Mouse (Mus musculus): ENCODE measurements at regions not wholly inside any gene's neighbourhood (a gene's known extent, or its start where the extent isn't known, plus 50 kb on each side); places are given as distances from the start of the nearest gene placed in this dataset.

DNA sequence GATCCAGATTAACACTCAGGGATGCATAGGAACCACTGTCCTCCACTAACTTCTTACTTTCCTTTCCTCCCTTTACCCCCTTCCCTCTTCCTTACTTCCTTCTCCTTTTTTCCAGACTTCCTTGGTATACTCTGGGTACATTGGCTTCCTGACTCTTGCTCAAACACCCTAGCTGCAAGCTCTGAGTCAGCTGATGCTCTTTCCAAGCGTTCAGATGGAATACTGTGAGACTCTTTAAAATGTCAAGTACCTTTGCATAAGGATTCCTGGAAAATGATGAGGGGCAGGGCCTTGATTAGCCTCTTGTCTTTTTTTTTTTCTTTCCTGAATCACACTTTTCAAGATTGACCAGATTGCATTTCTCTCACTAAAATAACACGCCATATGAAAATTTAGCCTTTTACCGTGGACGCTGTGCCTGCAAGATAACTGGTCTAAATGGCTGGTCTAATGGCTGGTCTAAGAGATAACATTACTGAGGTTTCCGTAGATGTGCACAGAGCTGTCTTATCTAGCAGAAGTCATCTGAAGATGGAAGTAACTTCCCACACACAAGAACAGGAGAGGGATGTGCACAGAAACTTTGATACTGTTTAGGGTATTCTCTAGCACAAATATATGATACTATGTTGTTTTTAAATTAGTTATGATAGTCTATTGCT lies 404.9 kb downstream of the Rprm start:
- WGBS: 87% methylated on average over 5 of the region's 5 CpGs
- no peak overlapping the region for H3K27ac ChIP-seq (replicated peaks; ENCODE audit: low read depth, low read length)
- no peak overlapping the region for H3K4me2 ChIP-seq (ENCODE audit: low read depth, low read length)
- no peak for DNase-seq (ENCODE audit: low spot score)
- H3K36me3 ChIP-seq (replicated peaks; ENCODE audit: control insufficient read depth, insufficient read depth, low read depth, low read length): no peaks in the 10 kb centered on the region
- H3K9me3 ChIP-seq (replicated peaks; ENCODE audit: control insufficient read depth, low read length): no peaks in the 10 kb centered on the region
- H3K4me3 ChIP-seq (ENCODE audit: low read depth, low read length): no peak overlapping the region
- H3K9ac ChIP-seq (replicated peaks; ENCODE audit: low read length): no peak overlapping the region
- H3K4me1 ChIP-seq (ENCODE audit: control insufficient read depth, insufficient read depth, low read length): no peaks in the 10 kb centered on the region
- ATAC-seq (replicated peaks; ENCODE audit: insufficient number of reproducible peaks, low FRiP score, low TSS enrichment, low read depth): no peak
- H3K27me3 ChIP-seq (ENCODE audit: control insufficient read depth, insufficient read depth, low read length): no peaks in the 10 kb centered on the region

GRCm38 (mm10) chr2:53682599-53682998 lies 402.8 kb downstream of the Rprm start:
- H3K4me3 ChIP-seq (ENCODE audit: low read depth, low read length): no peak overlapping the region
- H3K27ac ChIP-seq (replicated peaks; ENCODE audit: low read depth, low read length): no peak overlapping the region
- no peak overlapping the region for H3K4me2 ChIP-seq (ENCODE audit: low read depth, low read length)
- ATAC-seq (replicated peaks; ENCODE audit: insufficient number of reproducible peaks, low FRiP score, low TSS enrichment, low read depth) (no peak), DNase-seq (ENCODE audit: low spot score) (no peak)
- H3K9ac ChIP-seq (replicated peaks; ENCODE audit: low read length): no peak overlapping the region
- 60% methylated on average over 4 of the region's 4 CpGs for WGBS
- H3K36me3 ChIP-seq (replicated peaks; ENCODE audit: control insufficient read depth, insufficient read depth, low read depth, low read length): no peaks in the 10 kb centered on the region
- no peaks in the 10 kb centered on the region for H3K27me3 ChIP-seq (ENCODE audit: control insufficient read depth, insufficient read depth, low read length)
- no peaks in the 10 kb centered on the region for H3K9me3 ChIP-seq (replicated peaks; ENCODE audit: control insufficient read depth, low read length)
- no peaks in the 10 kb centered on the region for H3K4me1 ChIP-seq (ENCODE audit: control insufficient read depth, insufficient read depth, low read length)

DNA sequence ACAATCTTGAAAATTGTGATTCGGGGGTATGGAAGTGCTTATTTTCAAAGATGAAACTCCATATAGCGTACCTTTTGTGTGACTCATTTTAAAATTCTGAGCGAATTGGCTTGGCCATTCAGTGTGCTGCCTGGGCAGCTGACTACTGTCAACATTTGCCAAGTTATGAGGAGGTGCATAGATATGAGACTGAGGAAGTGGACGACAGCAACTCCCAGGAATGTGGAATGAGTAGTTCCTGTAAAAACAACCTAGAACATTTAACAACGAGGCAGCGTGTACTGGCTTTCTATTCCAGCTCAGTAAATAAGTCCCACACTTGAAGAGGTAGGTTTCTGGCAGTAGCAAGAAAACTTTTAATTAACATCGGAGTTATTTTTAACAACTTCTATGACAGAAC lies 398.1 kb downstream of the Rprm start:
- no peaks in the 10 kb centered on the region for H3K36me3 ChIP-seq (replicated peaks; ENCODE audit: control insufficient read depth, insufficient read depth, low read depth, low read length)
- no peaks in the 10 kb centered on the region for H3K9me3 ChIP-seq (replicated peaks; ENCODE audit: control insufficient read depth, low read length)
- H3K9ac ChIP-seq (replicated peaks; ENCODE audit: low read length): no peak overlapping the region
- ATAC-seq (replicated peaks; ENCODE audit: insufficient number of reproducible peaks, low FRiP score, low TSS enrichment, low read depth): no peak
- H3K4me2 ChIP-seq (ENCODE audit: low read depth, low read length): no peak overlapping the region
- no peak overlapping the region for H3K27ac ChIP-seq (replicated peaks; ENCODE audit: low read depth, low read length)
- H3K27me3 ChIP-seq (ENCODE audit: control insufficient read depth, insufficient read depth, low read length): no peaks in the 10 kb centered on the region
- 78% methylated on average over 7 of the region's 7 CpGs for WGBS
- H3K4me1 ChIP-seq (ENCODE audit: control insufficient read depth, insufficient read depth, low read length): no peaks in the 10 kb centered on the region
- no peak overlapping the region for H3K4me3 ChIP-seq (ENCODE audit: low read depth, low read length)
- no peak for DNase-seq (ENCODE audit: low spot score)

GRCm38 (mm10) chr2:53689223-53689880 lies 396.0 kb downstream of the Rprm start:
- H3K27me3 ChIP-seq (ENCODE audit: control insufficient read depth, insufficient read depth, low read length): no peaks in the 10 kb centered on the region
- peak; percentile 86 for ATAC-seq (replicated peaks; ENCODE audit: insufficient number of reproducible peaks, low FRiP score, low TSS enrichment, low read depth)
- no peaks in the 10 kb centered on the region for H3K9me3 ChIP-seq (replicated peaks; ENCODE audit: control insufficient read depth, low read length)
- H3K4me1 ChIP-seq (ENCODE audit: control insufficient read depth, insufficient read depth, low read length): no peaks in the 10 kb centered on the region
- H3K4me2 ChIP-seq (ENCODE audit: low read depth, low read length): no peak overlapping the region
- no peak overlapping the region for H3K27ac ChIP-seq (replicated peaks; ENCODE audit: low read depth, low read length)
- H3K9ac ChIP-seq (replicated peaks; ENCODE audit: low read length): no peak overlapping the region
- DNase-seq (ENCODE audit: low spot score): peak; percentile 18
- no peaks in the 10 kb centered on the region for H3K36me3 ChIP-seq (replicated peaks; ENCODE audit: control insufficient read depth, insufficient read depth, low read depth, low read length)
- WGBS: 50% methylated on average over 3 of the region's 3 CpGs
- H3K4me3 ChIP-seq (ENCODE audit: low read depth, low read length): no peak overlapping the region

- no peak for ATAC-seq (replicated peaks; ENCODE audit: insufficient number of reproducible peaks, low FRiP score, low TSS enrichment, low read depth)
- Histone ChIP-seq H3K4me1 (ENCODE audit: control insufficient read depth, insufficient read depth, low read length) (no peaks in the 10 kb centered on the region), H3K36me3 (replicated peaks; ENCODE audit: control insufficient read depth, insufficient read depth, low read depth, low read length) (no peaks in the 10 kb centered on the region)
Measured at GRCm38 (mm10) chr2:53691580-53692118, 393.7 kb downstream of the Rprm start.

GRCm38 (mm10) chr2:53711213-53711612 lies 374.1 kb downstream of the Rprm start:
- H3K27me3 ChIP-seq (ENCODE audit: control insufficient read depth, insufficient read depth, low read length): no peaks in the 10 kb centered on the region
- DNase-seq (ENCODE audit: low spot score) (no peak), ATAC-seq (replicated peaks; ENCODE audit: insufficient number of reproducible peaks, low FRiP score, low TSS enrichment, low read depth) (no peak)
- H3K36me3 ChIP-seq (replicated peaks; ENCODE audit: control insufficient read depth, insufficient read depth, low read depth, low read length): no peaks in the 10 kb centered on the region
- no peak overlapping the region for H3K27ac ChIP-seq (replicated peaks; ENCODE audit: low read depth, low read length)
- H3K4me1 ChIP-seq (ENCODE audit: control insufficient read depth, insufficient read depth, low read length): no peaks in the 10 kb centered on the region
- WGBS: 72% methylated on average over 3 of the region's 3 CpGs
- H3K9ac ChIP-seq (replicated peaks; ENCODE audit: low read length): no peak overlapping the region
- no peak overlapping the region for H3K4me2 ChIP-seq (ENCODE audit: low read depth, low read length)
- H3K9me3 ChIP-seq (replicated peaks; ENCODE audit: control insufficient read depth, low read length): no peaks in the 10 kb centered on the region
- no peak overlapping the region for H3K4me3 ChIP-seq (ENCODE audit: low read depth, low read length)

More at GRCm38 (mm10) chr2:53691580-53692118, 393.7 kb downstream of the Rprm start:
- Histone ChIP-seq H3K9ac (replicated peaks; ENCODE audit: low read length) (no peak overlapping the region), H3K4me3 (ENCODE audit: low read depth, low read length) (no peak overlapping the region), H3K27me3 (ENCODE audit: control insufficient read depth, insufficient read depth, low read length) (no peaks in the 10 kb centered on the region), H3K27ac (replicated peaks; ENCODE audit: low read depth, low read length) (no peak overlapping the region), H3K4me2 (ENCODE audit: low read depth, low read length) (no peak overlapping the region), H3K9me3 (replicated peaks; ENCODE audit: control insufficient read depth, low read length) (no peaks in the 10 kb centered on the region)
- no peak for DNase-seq (ENCODE audit: low spot score)
- WGBS: 80% methylated on average over 5 of the region's 5 CpGs

DNA sequence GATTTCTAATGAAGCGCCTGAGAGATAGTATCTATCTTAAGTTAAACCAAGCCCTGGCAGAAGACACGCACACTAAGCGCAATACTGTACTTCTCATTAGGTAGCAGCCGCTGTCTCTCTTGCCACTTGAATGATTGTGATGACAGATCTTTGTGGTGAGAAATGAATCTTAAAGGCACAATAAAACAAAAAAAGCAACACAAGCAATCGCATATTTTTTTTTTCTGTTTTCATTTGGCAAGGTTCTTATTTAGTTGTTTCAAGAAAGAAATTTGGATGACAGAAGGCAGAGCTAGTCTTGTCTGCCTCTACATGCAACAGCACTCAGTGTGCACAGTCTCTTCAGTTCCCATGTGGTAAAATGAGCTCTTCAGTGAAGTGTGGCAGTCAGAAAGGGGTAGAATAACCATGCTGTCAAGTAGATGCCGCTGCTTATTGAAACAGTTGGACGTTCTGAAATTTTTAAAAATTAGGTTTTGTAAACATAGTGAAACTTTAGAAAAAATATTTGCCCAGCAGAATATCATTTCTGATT lies 372.2 kb downstream of the Rprm start:
- Histone ChIP-seq H3K9ac (replicated peaks; ENCODE audit: low read length) (no peak overlapping the region), H3K27ac (replicated peaks; ENCODE audit: low read depth, low read length) (no peak overlapping the region), H3K4me2 (ENCODE audit: low read depth, low read length) (no peak overlapping the region), H3K36me3 (replicated peaks; ENCODE audit: control insufficient read depth, insufficient read depth, low read depth, low read length) (no peaks in the 10 kb centered on the region), H3K4me3 (ENCODE audit: low read depth, low read length) (no peak overlapping the region), H3K4me1 (ENCODE audit: control insufficient read depth, insufficient read depth, low read length) (no peaks in the 10 kb centered on the region), H3K27me3 (ENCODE audit: control insufficient read depth, insufficient read depth, low read length) (no peaks in the 10 kb centered on the region), H3K9me3 (replicated peaks; ENCODE audit: control insufficient read depth, low read length) (no peaks in the 10 kb centered on the region)
- DNase-seq (ENCODE audit: low spot score) (no peak), ATAC-seq (replicated peaks; ENCODE audit: insufficient number of reproducible peaks, low FRiP score, low TSS enrichment, low read depth) (no peak)
- 88% methylated on average over 7 of the region's 7 CpGs for WGBS

- DNase-seq (ENCODE audit: low spot score) (peak; percentile 24), ATAC-seq (replicated peaks; ENCODE audit: insufficient number of reproducible peaks, low FRiP score, low TSS enrichment, low read depth) (no peak)
- no peak overlapping the region for H3K9ac ChIP-seq (replicated peaks; ENCODE audit: low read length)
- H3K27ac ChIP-seq (replicated peaks; ENCODE audit: low read depth, low read length): no peak overlapping the region
- H3K27me3 ChIP-seq (ENCODE audit: control insufficient read depth, insufficient read depth, low read length): no peaks in the 10 kb centered on the region
- no peak overlapping the region for H3K4me3 ChIP-seq (ENCODE audit: low read depth, low read length)
- no peaks in the 10 kb centered on the region for H3K9me3 ChIP-seq (replicated peaks; ENCODE audit: control insufficient read depth, low read length)
- WGBS: 64% methylated on average over 5 of the region's 5 CpGs
- H3K4me2 ChIP-seq (ENCODE audit: low read depth, low read length): no peak overlapping the region
- no peaks in the 10 kb centered on the region for H3K4me1 ChIP-seq (ENCODE audit: control insufficient read depth, insufficient read depth, low read length)
- no peaks in the 10 kb centered on the region for H3K36me3 ChIP-seq (replicated peaks; ENCODE audit: control insufficient read depth, insufficient read depth, low read depth, low read length)
Measured at GRCm38 (mm10) chr2:53715017-53715416, 370.3 kb downstream of the Rprm start.
